Mouse (Mus musculus) lung, adult 2 months (tissue): ENCODE measurements at regions not wholly inside any gene's neighbourhood (a gene's known extent, or its start where the extent isn't known, plus 50 kb on each side); places are given as distances from the start of the nearest gene placed in this dataset.

Source experiments
- CTCF ChIP-seq: fragments of 200-500 bp; IDR thresholded peaks from 2 replicates; pipeline ENCODE4 v1.5.1; 2011; ENCODE audit warnings: mild to moderate bottlenecking, low read length, control low read depth; ENCODE audit not compliant: insufficient read depth
- POLR2A ChIP-seq: fragments of 200-500 bp; IDR thresholded peaks from 2 replicates; pipeline ENCODE4 v1.6.1; 2011; ENCODE audit warnings: low read depth, mild to moderate bottlenecking, control low read depth, low read length, borderline replicate concordance; ENCODE audit errors: extremely low read depth

DNA sequence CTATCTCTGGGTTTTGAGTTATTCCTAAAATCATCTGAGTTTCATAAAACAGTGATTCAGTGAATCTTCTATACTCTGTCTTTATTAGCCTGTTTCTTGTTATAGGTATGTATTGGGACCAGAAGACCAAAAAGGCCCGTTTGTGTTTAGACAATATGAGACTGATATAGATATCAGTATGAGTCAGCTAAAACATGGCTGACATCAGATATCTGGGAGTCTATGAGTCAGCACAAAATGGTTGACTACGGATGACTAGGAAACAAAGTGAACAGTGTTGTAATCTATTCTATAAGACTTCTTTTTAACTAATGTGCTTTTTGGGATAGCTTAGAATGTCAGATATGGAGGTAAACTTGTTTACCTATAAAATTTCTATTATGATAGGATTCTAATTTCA is 305.2 kb upstream of the Epha4 start:
- TF ChIP-seq CTCF = no peak
- TF ChIP-seq POLR2A = no peak
